Mouse (Mus musculus) c-Kit-negative CD71-positive TER-119-positive erythroid progenitor cells, embryonic 14.5 days (primary cell): ENCODE data around the gene Gm17455.
A peak's percentile ranks its signal among the peaks of the same experiment; 100 is the strongest.

Source experiments
- DNase-seq: peaks from one replicate; pipeline ENCODE4 v3.0.0-alpha.2; 2013; ENCODE audit warnings: low read depth, low spot score

Gene Gm17455

GRCm38 (mm10) chr10:60419624-60420023, 20.1 kb downstream of the Gm17455 start:
- no peak for DNase-seq

GRCm38 (mm10) chr10:60422756-60423155, 23.2 kb downstream of the Gm17455 start:
- no peak for DNase-seq

GRCm38 (mm10) chr10:60430001-60430400, 30.5 kb downstream of the Gm17455 start:
- DNase-seq, result no peak

- no peak for DNase-seq
These were observed 31.1 kb downstream of the Gm17455 start for GRCm38 (mm10) chr10:60430591-60430990.

GRCm38 (mm10) chr10:60432679-60433078, 33.2 kb downstream of the Gm17455 start:
- DNase-seq, result no peak

- DNase-seq, result no peak
These were observed 42.8 kb downstream of the Gm17455 start for GRCm38 (mm10) chr10:60442321-60442720.

GRCm38 (mm10) chr10:60443078-60443477, 43.6 kb downstream of the Gm17455 start:
- DNase-seq, result peak; percentile 17

- no peak for DNase-seq
These were observed 45.6 kb downstream of the Gm17455 start for GRCm38 (mm10) chr10:60445031-60445593.

GRCm38 (mm10) chr10:60447186-60447585, 47.7 kb downstream of the Gm17455 start:
- DNase-seq, result no peak
